Mouse (Mus musculus) limb, embryonic 15.5 days (tissue): ENCODE measurements around the gene Galnt9. TPM values are rescaled to one million over a fixed set of nuclear protein-coding genes. Genes with fewer than 3 reads are reported as not detected.
A peak's percentile ranks its signal among the peaks of the same experiment; 100 is the strongest.

Experiments
- ATAC-seq: fragments of 200-750 bp; cut with Nextera tagmentation; 2 replicates; pipeline ENCODE4 v1.8.0; 2017; ENCODE audit warnings: low read depth, moderate TSS enrichment; ENCODE audit not compliant: insufficient number of reproducible peaks, low FRiP score, low TSS enrichment
- H3K27ac ChIP-seq: fragments of 300-500 bp; sonication (generic); 2 replicates; pipeline ENCODE4 v1.5.1; 2015; ENCODE audit warnings: moderate library complexity, mild to moderate bottlenecking, inconsistent platforms
- H3K27me3 ChIP-seq: fragments of 300-500 bp; sonication (generic); 2 replicates; pipeline ENCODE4 v1.6.1; 2015; ENCODE audit warnings: inconsistent platforms
- H3K36me3 ChIP-seq: fragments of 300-500 bp; sonication (generic); 2 replicates; pipeline ENCODE4 v1.6.1; 2015; ENCODE audit warnings: inconsistent platforms
- H3K4me1 ChIP-seq: fragments of 300-500 bp; sonication (generic); 2 replicates; pipeline ENCODE4 v1.6.1; 2015; ENCODE audit warnings: inconsistent platforms
- H3K4me2 ChIP-seq: fragments of 300-500 bp; sonication (generic); 2 replicates; pipeline ENCODE4 v1.6.1; 2015; ENCODE audit warnings: mild to moderate bottlenecking, inconsistent platforms
- H3K4me3 ChIP-seq: fragments of 300-500 bp; sonication (generic); 2 replicates; pipeline ENCODE4 v1.5.1; 2015; ENCODE audit warnings: mild to moderate bottlenecking, inconsistent platforms
- H3K9ac ChIP-seq: fragments of 300-500 bp; sonication (generic); 2 replicates; pipeline ENCODE4 v1.6.1; 2015; ENCODE audit warnings: inconsistent platforms
- H3K9me3 ChIP-seq: fragments of 300-500 bp; sonication (generic); 2 replicates; pipeline ENCODE4 v1.6.1; 2016; ENCODE audit warnings: inconsistent platforms
- WGBS: fragments of 180-500 bp; shearing (Covaris S2); methylation state at CpG from one replicate; pipeline ENCODE4 v1.1.7; 2015; 5-methylcytosine and 5-hydroxymethylcytosine counted together
- polyA plus RNA-seq: library from polyadenylated mRNA; unstranded; fragments of >200 nt; fragmentation: Nextera tagmentation; extraction: Ambion mirVana; gene quantifications from 2 replicates; pipeline ENCODE4 v1.2.1, GENCODE M21; 2015

Galnt9 gene
- polyA plus RNA-seq, 1 experiment from 2014 or later: 3.9 TPM

GRCm38 (mm10) chr5:110540947-110541346 is 3.2 kb upstream of the Galnt9 start:
- WGBS: 42% methylated on average over 2 of the region's 2 CpGs
- H3K36me3 ChIP-seq: no peaks in the 10 kb centered on the region
- H3K4me2 ChIP-seq: no peak overlapping the region
- H3K4me1 ChIP-seq: peaks cover 10% of the 10 kb centered on the region
- no peaks in the 10 kb centered on the region for H3K9me3 ChIP-seq
- H3K4me3 ChIP-seq: no peak overlapping the region
- H3K27me3 ChIP-seq: peaks cover 53% of the 10 kb centered on the region
- H3K27ac ChIP-seq: no peak overlapping the region
- no peak overlapping the region for H3K9ac ChIP-seq
- ATAC-seq: no peak

GRCm38 (mm10) chr5:110541456-110541855 is 2.7 kb upstream of the Galnt9 start:
- H3K9ac ChIP-seq: no peak overlapping the region
- H3K4me3 ChIP-seq: no peak overlapping the region
- H3K36me3 ChIP-seq: no peaks in the 10 kb centered on the region
- peaks cover 10% of the 10 kb centered on the region for H3K4me1 ChIP-seq
- peaks cover 56% of the 10 kb centered on the region for H3K27me3 ChIP-seq
- H3K27ac ChIP-seq: no peak overlapping the region
- no peaks in the 10 kb centered on the region for H3K9me3 ChIP-seq
- H3K4me2 ChIP-seq: no peak overlapping the region
- 66% methylated on average over 6 of the region's 6 CpGs for WGBS
- ATAC-seq: no peak

GRCm38 (mm10) chr5:110544691-110545069 is 525 bp downstream of the Galnt9 start:
- no peak for ATAC-seq
- peaks cover 10% of the 10 kb centered on the region for H3K4me1 ChIP-seq
- H3K9me3 ChIP-seq: no peaks in the 10 kb centered on the region
- 2% methylated on average over 24 of the region's 24 CpGs for WGBS
- peaks cover 78% of the 10 kb centered on the region for H3K27me3 ChIP-seq
- H3K4me3 ChIP-seq: peak overlapping the region; percentile 42
- no peaks in the 10 kb centered on the region for H3K36me3 ChIP-seq
- H3K4me2 ChIP-seq: peak overlapping the region; percentile 78
- no peak overlapping the region for H3K27ac ChIP-seq
- H3K9ac ChIP-seq: no peak overlapping the region

GRCm38 (mm10) chr5:110545311-110545710 is 1.2 kb downstream of the Galnt9 start:
- peaks cover 80% of the 10 kb centered on the region for H3K27me3 ChIP-seq
- 79% methylated on average over 7 of the region's 7 CpGs for WGBS
- no peak for ATAC-seq

GRCm38 (mm10) chr5:110546136-110546535 is 2.0 kb downstream of the Galnt9 start:
- no peak overlapping the region for H3K9ac ChIP-seq
- H3K4me3 ChIP-seq: no peak overlapping the region
- no peak for ATAC-seq
- H3K27me3 ChIP-seq: peaks cover 80% of the 10 kb centered on the region
- peaks cover 10% of the 10 kb centered on the region for H3K4me1 ChIP-seq
- H3K4me2 ChIP-seq: no peak overlapping the region
- no peaks in the 10 kb centered on the region for H3K36me3 ChIP-seq
- H3K27ac ChIP-seq: no peak overlapping the region
- no peaks in the 10 kb centered on the region for H3K9me3 ChIP-seq
- WGBS: 60% methylated on average over 11 of the region's 11 CpGs

More at GRCm38 (mm10) chr5:110545311-110545710, 1.2 kb downstream of the Galnt9 start:
- H3K4me1 ChIP-seq: peaks cover 10% of the 10 kb centered on the region
- 0 out of 2 replicates have a peak overlapping the region, but pooled peaks have one; percentile 78 for H3K4me2 ChIP-seq
- no peaks in the 10 kb centered on the region for H3K36me3 ChIP-seq
- H3K4me3 ChIP-seq: no peak overlapping the region
- H3K9ac ChIP-seq: no peak overlapping the region
- H3K9me3 ChIP-seq: no peaks in the 10 kb centered on the region
- no peak overlapping the region for H3K27ac ChIP-seq

- Histone ChIP-seq H3K27ac (no peak overlapping the region), H3K4me3 (no peak overlapping the region), H3K9ac (no peak overlapping the region), H3K36me3 (no peaks in the 10 kb centered on the region), H3K9me3 (no peaks in the 10 kb centered on the region), H3K4me1 (peaks cover 10% of the 10 kb centered on the region), H3K4me2 (no peak overlapping the region), H3K27me3 (peaks cover 74% of the 10 kb centered on the region)
- no peak for ATAC-seq
- 64% methylated on average over 5 of the region's 5 CpGs for WGBS
Observed at GRCm38 (mm10) chr5:110546726-110547406, 2.7 kb downstream of the Galnt9 start.

- Histone ChIP-seq H3K9ac (no peak overlapping the region), H3K27me3 (peaks cover 62% of the 10 kb centered on the region), H3K4me1 (peaks cover 10% of the 10 kb centered on the region), H3K4me3 (no peak overlapping the region), H3K27ac (no peak overlapping the region), H3K36me3 (no peaks in the 10 kb centered on the region), H3K4me2 (no peak overlapping the region), H3K9me3 (no peaks in the 10 kb centered on the region)
- WGBS: 46% methylated on average over 7 of the region's 7 CpGs
- no peak for ATAC-seq
Observed at GRCm38 (mm10) chr5:110548446-110548845, 4.3 kb downstream of the Galnt9 start.

- 69% methylated on average over 2 of the region's 2 CpGs for WGBS
- no peaks in the 10 kb centered on the region for H3K9me3 ChIP-seq
- H3K4me3 ChIP-seq: no peak overlapping the region
- no peaks in the 10 kb centered on the region for H3K36me3 ChIP-seq
- peaks cover 45% of the 10 kb centered on the region for H3K27me3 ChIP-seq
- H3K4me2 ChIP-seq: no peak overlapping the region
- no peak overlapping the region for H3K27ac ChIP-seq
- no peak overlapping the region for H3K9ac ChIP-seq
- H3K4me1 ChIP-seq: no peaks in the 10 kb centered on the region; the same call in 1 of the 2 replicates
- ATAC-seq: no peak
Observed at GRCm38 (mm10) chr5:110550189-110550588, 6.0 kb downstream of the Galnt9 start.

- Histone ChIP-seq H3K27me3 (peaks cover 38% of the 10 kb centered on the region), H3K9ac (no peak overlapping the region), H3K27ac (no peak overlapping the region), H3K4me3 (no peak overlapping the region), H3K36me3 (no peaks in the 10 kb centered on the region), H3K4me1 (no peaks in the 10 kb centered on the region; the same call in 1 of the 2 replicates), H3K9me3 (no peaks in the 10 kb centered on the region), H3K4me2 (no peak overlapping the region)
- no peak for ATAC-seq
- 14% methylated on average over 4 of the region's 4 CpGs for WGBS
Observed at GRCm38 (mm10) chr5:110550841-110551240, 6.7 kb downstream of the Galnt9 start.

- H3K9ac ChIP-seq: no peak overlapping the region
- no peaks in the 10 kb centered on the region; the same call in 1 of the 2 replicates for H3K4me1 ChIP-seq
- peaks cover 27% of the 10 kb centered on the region for H3K27me3 ChIP-seq
- no peaks in the 10 kb centered on the region for H3K36me3 ChIP-seq
- H3K4me3 ChIP-seq: no peak overlapping the region
- no peaks in the 10 kb centered on the region for H3K9me3 ChIP-seq
- 50% methylated on average over 3 of the region's 3 CpGs for WGBS
- ATAC-seq: no peak
- no peak overlapping the region for H3K27ac ChIP-seq
- no peak overlapping the region for H3K4me2 ChIP-seq
Observed at GRCm38 (mm10) chr5:110552005-110552404, 7.8 kb downstream of the Galnt9 start.

- H3K4me2 ChIP-seq: no peak overlapping the region
- no peaks in the 10 kb centered on the region for H3K4me1 ChIP-seq
- no peaks in the 10 kb centered on the region for H3K9me3 ChIP-seq
- no peak overlapping the region for H3K4me3 ChIP-seq
- no peak overlapping the region for H3K9ac ChIP-seq
- no peak for ATAC-seq
- 80% methylated on average over 4 of the region's 4 CpGs for WGBS
- H3K27me3 ChIP-seq: peaks cover 16% of the 10 kb centered on the region; the same call in 1 of the 2 replicates
- no peaks in the 10 kb centered on the region for H3K36me3 ChIP-seq
- H3K27ac ChIP-seq: no peak overlapping the region
Observed at GRCm38 (mm10) chr5:110553315-110553714, 9.2 kb downstream of the Galnt9 start.

GRCm38 (mm10) chr5:110555198-110555597 is 11.0 kb downstream of the Galnt9 start:
- Histone ChIP-seq H3K4me3 (no peak overlapping the region), H3K27ac (no peak overlapping the region), H3K27me3 (no peaks in the 10 kb centered on the region; the same call in 1 of the 2 replicates), H3K4me1 (no peaks in the 10 kb centered on the region), H3K9me3 (no peaks in the 10 kb centered on the region), H3K9ac (no peak overlapping the region), H3K36me3 (no peaks in the 10 kb centered on the region), H3K4me2 (no peak overlapping the region)
- WGBS: 47% methylated on average over 2 of the region's 2 CpGs
- no peak for ATAC-seq
